Mouse (Mus musculus): ENCODE data around the gene As3mt.
"Not testable (repeated sequence)": the region's sequence is repeated elsewhere in the genome, so short reads cannot be mapped to it uniquely, and the experiment has no call there.

Gene As3mt

DNA sequence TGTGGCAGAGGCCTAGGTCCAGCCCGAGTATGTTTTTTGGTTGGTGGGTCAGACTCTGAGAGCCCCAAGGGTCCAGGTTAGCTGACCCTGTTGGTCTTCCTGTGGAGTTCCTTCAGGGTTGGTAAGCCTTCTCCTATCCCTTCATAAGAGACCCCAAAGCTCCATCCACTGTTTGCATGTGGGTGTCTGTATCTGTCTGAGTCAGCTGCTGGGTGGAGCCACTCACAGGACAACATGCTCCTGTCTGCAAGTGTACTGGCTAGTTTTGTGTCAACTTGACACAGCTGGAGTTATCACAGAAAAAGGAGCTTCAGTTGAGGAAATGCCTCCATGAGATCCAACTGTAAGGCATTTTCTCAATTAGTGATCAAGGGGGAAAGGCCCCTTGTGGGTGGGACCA is 71.9 kb downstream of the As3mt start:
- not testable (repeated sequence) for DNase-seq (ENCODE audit: low spot score in 2 of 2)

DNA sequence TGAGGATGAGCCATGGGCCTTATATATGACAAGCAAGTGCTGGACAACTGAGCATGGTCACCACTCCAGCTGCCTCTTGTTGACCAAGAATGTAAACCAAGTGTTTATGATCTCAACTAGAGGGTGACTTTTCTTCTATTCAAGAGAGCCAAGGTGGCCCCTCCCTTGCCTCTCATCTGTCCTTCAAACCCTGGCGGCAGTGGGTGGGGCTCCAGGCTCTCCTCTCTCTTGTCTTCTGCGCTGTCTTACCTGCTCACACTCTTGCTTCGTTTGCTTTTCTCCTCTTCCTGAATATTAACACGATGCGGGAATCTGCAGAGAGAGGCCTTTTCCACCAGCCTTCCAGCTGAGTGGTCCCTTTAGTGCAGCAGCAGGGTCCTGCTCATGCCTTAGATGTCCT is 76.8 kb downstream of the As3mt start:
- DNase-seq (ENCODE audit: low spot score in 2 of 2) = no peak

DNA sequence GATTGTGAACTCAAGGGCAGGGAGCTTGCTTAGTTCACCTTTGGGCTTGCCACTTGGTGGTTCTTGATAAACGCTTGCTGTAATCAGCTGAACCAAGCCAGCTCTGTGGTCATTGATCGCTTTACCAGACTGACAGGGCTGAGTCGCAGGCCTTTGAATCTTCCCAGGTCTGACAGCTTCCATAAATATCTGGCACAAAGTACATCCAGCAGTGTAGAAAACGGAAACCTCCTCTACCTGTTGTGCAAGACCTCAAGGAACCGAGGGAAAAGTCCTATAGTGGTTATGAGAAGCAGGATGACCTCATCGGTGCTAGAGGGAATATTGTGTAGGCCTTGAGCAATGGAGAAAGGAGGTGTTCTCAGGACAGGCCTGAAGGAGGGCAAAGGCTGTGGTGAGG is 77.2 kb downstream of the As3mt start:
- DNase-seq (ENCODE audit: low spot score in 2 of 2) = no peak

DNA sequence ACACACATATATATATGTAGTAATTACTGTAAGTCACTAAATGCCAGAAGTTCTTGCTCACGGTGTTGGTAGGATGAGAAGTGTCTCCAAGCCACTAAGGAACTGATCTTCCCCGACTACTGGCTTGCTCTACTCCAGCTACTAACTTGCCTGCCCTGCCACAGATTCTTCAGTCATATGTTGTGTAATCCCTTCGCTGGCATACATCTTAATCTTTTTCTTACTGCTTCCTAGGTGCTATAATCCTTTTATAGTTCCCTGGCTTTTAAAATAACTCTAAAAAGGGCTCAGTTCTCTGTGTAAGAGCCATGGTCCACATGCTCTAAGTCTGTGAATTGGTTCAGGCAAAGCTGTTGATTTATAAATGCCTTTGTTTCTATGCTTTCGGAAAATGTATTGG is 78.4 kb downstream of the As3mt start:
- DNase-seq (ENCODE audit: low spot score in 2 of 2) = no peak

DNA sequence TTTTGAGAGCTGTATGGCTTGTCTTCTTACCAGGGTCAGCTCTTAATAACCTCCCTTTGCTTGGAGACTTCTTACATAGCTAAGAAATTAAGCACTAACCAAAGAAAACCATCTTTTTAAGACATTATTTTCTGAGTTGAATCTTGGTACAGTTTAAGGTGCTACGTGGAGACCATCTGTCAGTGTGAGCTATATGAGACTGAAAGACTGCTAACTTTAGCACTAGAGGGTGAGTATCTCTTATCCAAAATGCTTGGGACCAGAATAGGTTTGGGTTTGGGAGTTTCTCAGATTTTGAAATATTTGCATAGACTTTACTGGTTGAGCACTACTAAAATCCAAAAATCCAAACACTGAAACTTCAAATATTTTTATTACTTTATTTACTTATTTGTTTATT is 82.5 kb downstream of the As3mt start:
- DNase-seq (ENCODE audit: low spot score in 2 of 2) = no peak
